Mouse (Mus musculus): Measurements from ENCODE around the gene Haghl. TPM values are rescaled to one million over a fixed set of nuclear protein-coding genes. Genes with fewer than 3 reads are reported as not detected.

Haghl gene
- polyA plus RNA-seq, 2 experiments: 5.8 to 7.6 TPM

DNA sequence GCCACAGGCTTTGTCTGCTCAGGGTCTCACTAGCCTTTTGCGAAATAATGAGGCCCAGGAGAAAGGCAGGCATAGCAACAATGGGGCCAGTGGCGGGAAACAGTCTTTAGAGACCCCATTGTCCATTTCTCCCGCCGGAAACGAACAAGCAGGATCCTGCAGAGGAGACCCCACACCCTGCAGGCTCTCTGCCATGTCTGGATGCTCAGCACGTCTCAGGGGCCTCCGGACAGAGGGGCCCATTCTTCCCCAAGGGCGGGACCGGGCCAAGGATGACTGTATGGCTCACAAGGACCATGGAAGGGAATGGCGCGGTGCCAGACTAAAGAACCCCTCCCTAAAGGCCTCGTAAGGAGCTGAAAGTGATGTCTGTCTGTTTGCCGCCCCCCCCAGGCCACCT, 8.7 kb upstream of the Haghl start:
- Histone ChIP-seq H3K36me3 (replicated peaks; ENCODE audit: control insufficient read depth, insufficient read depth, low read depth) (peaks cover 6% of the 10 kb centered on the region), H3K4me2 (ENCODE audit: low read depth) (no peak overlapping the region), H3K4me1 (replicated peaks; ENCODE audit: control insufficient read depth in 2 of 2, insufficient read depth in 2 of 2, low read length in 1 of 2) (peaks cover 11 to 25% of the 10 kb centered on the region in 2 experiments), H3K27me3 (ENCODE audit: control insufficient read depth, insufficient read depth, low read length) (no peaks in the 10 kb centered on the region), H3K9me3 (ENCODE audit: control insufficient read depth, low read length) (no peaks in the 10 kb centered on the region), H3K27ac (no peak overlapping the region), H3K4me3 (ENCODE audit: insufficient read depth in 1 of 2, low read depth in 2 of 2, low read length in 2 of 2) (no peak overlapping the region), H3K9ac (replicated peaks) (no peak overlapping the region)
- 78% methylated on average over 13 of the region's 13 CpGs for WGBS (ENCODE audit: insufficient replicate concordance)
- TF ChIP-seq EP300 (IDR thresholded peaks at IDR 0.05; ENCODE audit: low read depth) (no peak), CTCF (IDR thresholded peaks at IDR 0.05; ENCODE audit: low read depth) (no peak)
- DNase-seq (ENCODE audit: low read depth in 3 of 3, low spot score in 3 of 3): no peak
- ATAC-seq (ENCODE audit: insufficient read depth): no peak

DNA sequence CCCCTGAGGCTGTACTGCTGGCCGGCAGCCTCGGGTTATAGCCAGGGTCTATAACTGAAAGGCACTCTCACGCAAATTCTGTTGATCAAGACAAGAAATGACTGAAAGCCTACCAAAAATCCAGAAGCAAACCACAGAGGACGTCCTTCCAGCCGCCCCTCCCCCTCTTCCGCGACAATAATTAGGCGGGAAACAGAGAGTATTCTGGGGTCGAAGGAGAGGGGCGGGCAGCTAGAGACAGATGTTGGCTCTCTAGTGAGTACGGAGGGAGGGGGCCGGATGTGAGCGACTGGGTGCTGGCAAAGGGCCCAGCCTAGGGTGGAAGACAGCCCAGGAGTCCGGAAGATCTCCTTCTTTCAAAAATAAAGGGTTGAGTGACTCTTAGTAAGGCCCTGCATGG, 7.1 kb upstream of the Haghl start, which contains the start of gene Fam173a:
Gene Fam173a (minus strand): TSS at position 287 of the 400 bp plus-strand sequence.
- WGBS (ENCODE audit: insufficient replicate concordance): under 1% methylated on average over 14 of the region's 14 CpGs
- DNase-seq (ENCODE audit: low read depth in 3 of 3, low spot score in 3 of 3) (peak in 1 of 3 experiments; percentile 34), ATAC-seq (ENCODE audit: insufficient read depth) (peak; percentile 48)
- Histone ChIP-seq H3K9ac (replicated peaks) (peak within 1 kb of the TSS; percentile 71), H3K4me1 (replicated peaks; ENCODE audit: control insufficient read depth in 2 of 2, insufficient read depth in 2 of 2, low read length in 1 of 2) (peaks cover 11 to 24% of the 10 kb centered on the region in 2 experiments), H3K27me3 (ENCODE audit: control insufficient read depth, insufficient read depth, low read length) (no peaks in the 10 kb centered on the region), H3K36me3 (replicated peaks; ENCODE audit: control insufficient read depth, insufficient read depth, low read depth) (peaks cover 6% of the 10 kb centered on the region), H3K4me3 (ENCODE audit: insufficient read depth in 1 of 2, low read depth in 2 of 2, low read length in 2 of 2) (peak within 1 kb of the TSS; percentile 78 to 95), H3K9me3 (ENCODE audit: control insufficient read depth, low read length) (no peaks in the 10 kb centered on the region), H3K27ac (peak within 1 kb of the TSS; percentile 57), H3K4me2 (ENCODE audit: low read depth) (peak within 1 kb of the TSS; percentile 95)
- TF ChIP-seq CTCF (IDR thresholded peaks at IDR 0.05; ENCODE audit: low read depth) (no peak), EP300 (IDR thresholded peaks at IDR 0.05; ENCODE audit: low read depth) (no peak)

DNA sequence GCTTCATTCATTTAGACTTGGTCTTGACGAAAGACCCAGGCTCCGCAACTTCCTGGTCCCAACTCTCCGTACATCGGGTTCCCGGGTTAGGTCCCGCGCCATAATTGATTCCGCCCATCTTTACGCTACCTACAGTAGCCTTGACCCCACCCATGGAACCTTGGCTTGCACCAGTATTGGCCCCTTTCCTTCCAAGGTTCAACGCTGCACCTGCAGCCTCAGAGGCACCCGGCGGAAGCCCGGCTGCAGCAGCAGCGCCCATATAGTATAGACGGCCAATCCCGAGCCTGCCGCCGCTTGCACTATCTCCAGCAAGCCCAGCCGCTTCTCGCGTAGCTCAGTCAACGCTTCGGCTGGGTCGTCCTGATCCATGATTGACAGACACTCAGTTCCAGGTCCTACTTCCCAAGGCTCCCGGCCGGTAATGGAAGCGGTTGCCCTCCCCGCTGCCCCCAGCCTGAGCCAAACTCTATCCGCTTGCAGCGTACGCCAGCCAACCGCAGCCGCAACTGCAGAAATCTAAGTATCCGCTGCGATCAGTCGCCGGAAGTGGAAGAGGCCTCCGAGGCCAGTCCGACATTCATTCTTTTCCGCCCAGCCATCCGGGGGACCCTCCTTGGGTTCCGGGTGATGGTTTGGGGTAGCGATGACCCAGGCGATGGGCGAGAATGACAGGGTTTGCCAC, 6.5 kb upstream of the Haghl start:
- ATAC-seq (ENCODE audit: insufficient read depth): peak; percentile 73
- WGBS (ENCODE audit: insufficient replicate concordance): under 1% methylated on average over 45 of the region's 45 CpGs
- Histone ChIP-seq H3K4me1 (replicated peaks; ENCODE audit: control insufficient read depth in 2 of 2, insufficient read depth in 2 of 2, low read length in 1 of 2) (peaks cover 7 to 19% of the 10 kb centered on the region in 2 experiments), H3K4me2 (ENCODE audit: low read depth) (peak overlapping the region; percentile 95), H3K9ac (replicated peaks) (peak overlapping the region; percentile 71), H3K27me3 (ENCODE audit: control insufficient read depth, insufficient read depth, low read length) (no peaks in the 10 kb centered on the region), H3K27ac (peak overlapping the region; percentile 57), H3K9me3 (ENCODE audit: control insufficient read depth, low read length) (no peaks in the 10 kb centered on the region), H3K4me3 (ENCODE audit: insufficient read depth in 1 of 2, low read depth in 2 of 2, low read length in 2 of 2) (peak overlapping the region; percentile 78 to 95), H3K36me3 (replicated peaks; ENCODE audit: control insufficient read depth, insufficient read depth, low read depth) (peaks cover 6% of the 10 kb centered on the region)
- TF ChIP-seq CTCF (IDR thresholded peaks at IDR 0.05; ENCODE audit: low read depth) (no peak), EP300 (IDR thresholded peaks at IDR 0.05; ENCODE audit: low read depth) (no peak)
- DNase-seq (ENCODE audit: low read depth in 3 of 3, low spot score in 3 of 3): peak; percentile 71 to 73 (median 72)

DNA sequence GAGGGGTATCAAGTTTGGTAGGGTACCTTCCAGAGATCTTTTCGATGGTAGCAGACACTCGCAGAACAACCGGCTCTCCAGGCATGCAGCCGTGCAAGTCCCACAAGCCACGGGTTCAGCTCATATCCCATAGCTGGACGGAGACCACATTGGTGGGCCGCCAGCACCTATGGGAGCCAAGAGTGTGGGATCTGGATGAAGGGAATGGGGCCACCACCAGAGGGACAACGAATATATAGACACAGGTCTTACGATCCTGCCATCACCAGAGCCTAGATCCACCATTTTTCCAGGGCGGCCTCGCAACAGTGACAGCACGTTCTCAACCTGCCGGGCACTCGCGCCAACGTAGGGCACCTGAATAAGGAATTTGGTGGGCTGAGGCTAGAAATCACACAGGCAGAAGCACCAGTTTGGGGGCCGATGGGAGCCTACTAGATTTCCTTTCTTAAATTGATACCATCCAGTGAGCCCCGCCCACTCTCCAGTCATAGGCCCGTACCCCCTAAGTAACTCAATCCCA, 5.9 kb upstream of the Haghl start:
- no peak for DNase-seq (ENCODE audit: low read depth in 3 of 3, low spot score in 3 of 3)
- TF ChIP-seq EP300 (IDR thresholded peaks at IDR 0.05; ENCODE audit: low read depth) (no peak), CTCF (IDR thresholded peaks at IDR 0.05; ENCODE audit: low read depth) (peak; percentile 18; the same call in 1 of the 2 replicates)
- WGBS (ENCODE audit: insufficient replicate concordance): 29% methylated on average over 19 of the region's 19 CpGs
- ATAC-seq (ENCODE audit: insufficient read depth): no peak
- H3K27me3 ChIP-seq (ENCODE audit: control insufficient read depth, insufficient read depth, low read length): no peaks in the 10 kb centered on the region
- peak overlapping the region; percentile 71 for H3K9ac ChIP-seq (replicated peaks)
- peaks cover 7 to 19% of the 10 kb centered on the region in 2 experiments for H3K4me1 ChIP-seq (replicated peaks; ENCODE audit: control insufficient read depth in 2 of 2, insufficient read depth in 2 of 2, low read length in 1 of 2)
- H3K27ac ChIP-seq: peak overlapping the region; percentile 57
- no peaks in the 10 kb centered on the region for H3K9me3 ChIP-seq (ENCODE audit: control insufficient read depth, low read length)
- peak overlapping the region; percentile 95 for H3K4me2 ChIP-seq (ENCODE audit: low read depth)
- peak overlapping the region; percentile 78 to 95 for H3K4me3 ChIP-seq (ENCODE audit: insufficient read depth in 1 of 2, low read depth in 2 of 2, low read length in 2 of 2)
- peaks cover 6% of the 10 kb centered on the region for H3K36me3 ChIP-seq (replicated peaks; ENCODE audit: control insufficient read depth, insufficient read depth, low read depth)

DNA sequence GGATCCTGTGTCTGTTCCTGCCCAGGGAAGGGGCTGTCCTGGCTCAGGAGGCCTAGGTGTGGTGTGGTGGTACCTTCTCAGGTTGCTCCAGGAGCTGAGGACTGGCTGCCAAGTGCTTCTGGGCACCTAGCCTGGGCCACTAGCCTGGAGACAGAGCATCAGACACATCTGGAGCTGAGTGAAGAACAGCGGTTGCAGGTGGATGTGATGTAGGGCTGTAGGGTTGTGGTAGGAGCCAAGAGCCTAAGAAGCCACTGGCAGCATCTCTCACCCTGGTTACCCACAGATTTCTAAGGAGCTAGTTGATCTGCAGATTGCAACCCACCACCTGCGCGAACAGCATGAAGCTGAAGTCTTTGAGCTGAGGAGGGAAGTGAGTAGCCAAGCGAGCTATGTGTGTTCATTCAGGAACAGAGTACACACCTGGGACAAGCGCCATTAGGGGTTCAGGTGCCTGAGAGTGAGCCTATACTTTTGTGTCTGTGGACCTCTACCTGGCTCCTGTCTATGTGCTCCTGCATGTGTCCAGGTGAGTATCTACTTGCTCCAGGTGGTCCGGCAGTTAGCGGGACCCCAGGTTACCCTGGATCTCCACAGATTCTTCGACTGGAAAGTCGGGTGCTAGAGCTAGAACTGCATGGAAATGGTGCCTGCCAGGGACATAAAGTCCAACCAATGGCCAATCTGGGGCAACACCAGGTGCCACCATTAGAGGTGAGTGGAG, 1.5 kb upstream of the Haghl start:
- DNase-seq (ENCODE audit: low read depth in 3 of 3, low spot score in 3 of 3): no peak
- Histone ChIP-seq H3K4me1 (replicated peaks; ENCODE audit: control insufficient read depth in 2 of 2, insufficient read depth in 2 of 2, low read length in 1 of 2) (peaks cover 0 to 7% of the 10 kb centered on the region in 2 experiments; a peak in 3 of 4 replicates), H3K9me3 (ENCODE audit: control insufficient read depth, low read length) (no peaks in the 10 kb centered on the region), H3K27me3 (ENCODE audit: control insufficient read depth, insufficient read depth, low read length) (no peaks in the 10 kb centered on the region), H3K4me3 (ENCODE audit: insufficient read depth in 1 of 2, low read depth in 2 of 2, low read length in 2 of 2) (no peak overlapping the region), H3K9ac (replicated peaks) (no peak overlapping the region), H3K27ac (no peak overlapping the region), H3K36me3 (replicated peaks; ENCODE audit: control insufficient read depth, insufficient read depth, low read depth) (peaks cover 13% of the 10 kb centered on the region), H3K4me2 (ENCODE audit: low read depth) (no peak overlapping the region)
- WGBS (ENCODE audit: insufficient replicate concordance): 81% methylated on average over 9 of the region's 9 CpGs
- no peak for TF ChIP-seq EP300 (IDR thresholded peaks at IDR 0.05; ENCODE audit: low read depth)
- no peak for TF ChIP-seq CTCF (IDR thresholded peaks at IDR 0.05; ENCODE audit: low read depth)
- ATAC-seq (ENCODE audit: insufficient read depth): no peak

All from liver, embryonic 14.5 days (tissue).